Mouse (Mus musculus) heart, embryonic 12.5 days (tissue): ENCODE data around the gene Klhl8. TPM values are rescaled to one million over a fixed set of nuclear protein-coding genes. Genes with fewer than 3 reads are reported as not detected.

Experiments used
- ATAC-seq: fragments of 200-750 bp; cut with Nextera tagmentation; 2 replicates; pipeline ENCODE4 v1.8.0; 2017; ENCODE audit warnings: moderate TSS enrichment, moderate library complexity; ENCODE audit not compliant: insufficient number of reproducible peaks, low FRiP score
- H3K27ac ChIP-seq: fragments of 300-500 bp; sonication (generic); 2 replicates; pipeline ENCODE4 v1.5.1; 2016; ENCODE audit warnings: mild to moderate bottlenecking, moderate library complexity; ENCODE audit not compliant: poor library complexity, severe bottlenecking
- H3K27me3 ChIP-seq: fragments of 300-500 bp; sonication (generic); replicated peaks from 2 replicates; pipeline ENCODE4 v1.6.1; 2016; ENCODE audit warnings: mild to moderate bottlenecking, moderate library complexity
- H3K36me3 ChIP-seq: fragments of 300-500 bp; sonication (generic); 2 replicates; pipeline ENCODE4 v1.6.1; 2016; ENCODE audit warnings: mild to moderate bottlenecking, moderate library complexity
- H3K4me1 ChIP-seq: fragments of 300-500 bp; sonication (generic); replicated peaks from 2 replicates; pipeline ENCODE4 v1.6.1; 2016; ENCODE audit warnings: mild to moderate bottlenecking
- H3K4me2 ChIP-seq: fragments of 300-500 bp; sonication (generic); 2 replicates; pipeline ENCODE4 v1.6.1; 2016; ENCODE audit warnings: mild to moderate bottlenecking, moderate library complexity
- H3K4me3 ChIP-seq: fragments of 300-500 bp; sonication (generic); 2 replicates; pipeline ENCODE4 v1.5.1; 2016; ENCODE audit warnings: mild to moderate bottlenecking
- H3K9ac ChIP-seq: fragments of 300-500 bp; sonication (generic); 2 replicates; pipeline ENCODE4 v1.6.1; 2016; ENCODE audit warnings: mild to moderate bottlenecking, moderate library complexity
- H3K9me3 ChIP-seq: fragments of 300-500 bp; sonication (generic); replicated peaks from 2 replicates; pipeline ENCODE4 v1.6.1; 2016; ENCODE audit warnings: mild to moderate bottlenecking, moderate library complexity
- WGBS: fragments of 180-500 bp; shearing (Covaris S2); methylation state at CpG from one replicate; pipeline ENCODE4 v1.1.7; 2016; 5-methylcytosine and 5-hydroxymethylcytosine counted together
- polyA plus RNA-seq: library from polyadenylated mRNA; unstranded; fragments of >200 nt; fragmentation: Nextera tagmentation; extraction: Ambion mirVana; gene quantifications from 2 replicates; pipeline ENCODE4 v1.2.1, GENCODE M21; 2016

Klhl8 gene
- polyA plus RNA-seq, 1 experiment from 2014 or later: 11.3 TPM

- ATAC-seq: no peak
- Histone ChIP-seq H3K27me3 (no peaks in the 10 kb centered on the region), H3K4me2 (no peak overlapping the region), H3K27ac (no peak overlapping the region), H3K36me3 (no peaks in the 10 kb centered on the region), H3K9me3 (no peaks in the 10 kb centered on the region), H3K9ac (no peak overlapping the region), H3K4me3 (no peak overlapping the region), H3K4me1 (peaks cover 6% of the 10 kb centered on the region)
- WGBS: 86% methylated on average over 5 of the region's 5 CpGs
These were observed 19.5 kb upstream of the Klhl8 start for GRCm38 (mm10) chr5:103930511-103930910.

DNA sequence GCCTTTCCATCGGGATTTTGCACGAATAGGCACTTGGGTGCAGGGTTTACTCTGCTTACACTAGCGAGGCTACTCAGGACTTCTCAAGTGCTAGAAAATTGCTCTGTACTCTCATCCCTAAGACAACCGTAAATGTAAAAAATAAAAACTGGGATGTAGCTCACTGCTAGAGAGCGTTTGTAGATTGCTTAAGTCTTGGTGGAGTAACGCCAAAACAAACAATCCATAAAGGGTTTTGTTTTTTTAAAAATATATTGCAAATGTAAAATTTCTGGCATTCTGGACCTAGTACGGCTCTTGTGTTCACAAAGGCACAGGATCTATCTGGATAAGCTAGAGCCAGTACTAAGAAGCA lies 17.1 kb upstream of the Klhl8 start:
- no peaks in the 10 kb centered on the region for H3K27me3 ChIP-seq
- H3K36me3 ChIP-seq: no peaks in the 10 kb centered on the region
- no peak overlapping the region for H3K4me2 ChIP-seq
- H3K9ac ChIP-seq: no peak overlapping the region
- ATAC-seq: no peak
- peaks cover 6% of the 10 kb centered on the region for H3K4me1 ChIP-seq
- 76% methylated on average over 7 of the region's 7 CpGs for WGBS
- no peak overlapping the region for H3K27ac ChIP-seq
- H3K4me3 ChIP-seq: no peak overlapping the region
- no peaks in the 10 kb centered on the region for H3K9me3 ChIP-seq

DNA sequence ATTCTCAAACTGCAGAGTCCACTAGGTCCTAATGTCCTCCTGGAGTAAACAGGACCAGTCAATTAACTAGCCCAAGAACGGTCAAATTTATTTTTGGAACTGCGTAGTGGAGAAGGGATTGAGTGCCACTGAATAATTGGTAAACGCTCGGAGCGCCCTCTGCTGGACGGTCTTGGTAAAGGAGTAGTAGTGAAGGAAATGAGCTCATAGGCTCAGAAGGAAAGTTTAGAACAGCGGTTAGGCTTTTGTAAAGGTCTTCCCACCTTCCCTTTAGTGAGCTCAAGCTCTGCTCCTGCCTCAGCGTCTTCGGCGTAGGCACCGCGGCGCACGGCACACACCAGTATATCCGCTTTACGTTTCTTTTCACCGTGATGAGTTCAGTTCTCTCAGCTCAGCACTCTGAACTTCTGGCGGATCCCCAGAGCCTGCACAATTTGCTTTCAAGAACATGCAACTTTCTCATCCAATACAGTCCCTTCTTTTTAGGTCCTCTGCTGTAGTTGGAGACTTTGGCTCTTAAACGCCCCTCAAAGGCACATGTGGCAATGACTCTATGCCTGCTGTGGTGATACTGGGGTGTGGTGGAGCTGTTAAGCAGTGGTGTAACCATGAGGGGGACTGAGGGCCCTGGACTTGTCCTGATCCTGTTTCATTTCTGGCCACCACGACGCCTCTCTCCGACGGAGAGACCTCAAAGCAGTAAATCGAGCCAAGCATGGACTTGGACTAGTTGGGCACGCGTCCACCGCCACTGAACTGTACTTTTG lies 16.6 kb upstream of the Klhl8 start:
- no peaks in the 10 kb centered on the region for H3K9me3 ChIP-seq
- H3K4me2 ChIP-seq: peak overlapping the region; percentile 66
- H3K4me1 ChIP-seq: peaks cover 6% of the 10 kb centered on the region
- no peak overlapping the region for H3K27ac ChIP-seq
- no peaks in the 10 kb centered on the region for H3K36me3 ChIP-seq
- H3K4me3 ChIP-seq: peak overlapping the region; percentile 37
- ATAC-seq: peak; percentile 33; the same call in 1 of the 2 replicates
- H3K9ac ChIP-seq: peak overlapping the region; percentile 64
- no peaks in the 10 kb centered on the region for H3K27me3 ChIP-seq
- 24% methylated on average over 27 of the region's 27 CpGs for WGBS

GRCm38 (mm10) chr5:103926398-103926797 lies 15.3 kb upstream of the Klhl8 start:
- no peak overlapping the region for H3K9ac ChIP-seq
- H3K4me1 ChIP-seq: peaks cover 6% of the 10 kb centered on the region
- H3K27me3 ChIP-seq: no peaks in the 10 kb centered on the region
- no peak for ATAC-seq
- no peak overlapping the region for H3K27ac ChIP-seq
- no peak overlapping the region for H3K4me2 ChIP-seq
- H3K4me3 ChIP-seq: no peak overlapping the region
- WGBS: 63% methylated on average over 12 of the region's 12 CpGs
- H3K9me3 ChIP-seq: no peaks in the 10 kb centered on the region
- no peaks in the 10 kb centered on the region for H3K36me3 ChIP-seq

DNA sequence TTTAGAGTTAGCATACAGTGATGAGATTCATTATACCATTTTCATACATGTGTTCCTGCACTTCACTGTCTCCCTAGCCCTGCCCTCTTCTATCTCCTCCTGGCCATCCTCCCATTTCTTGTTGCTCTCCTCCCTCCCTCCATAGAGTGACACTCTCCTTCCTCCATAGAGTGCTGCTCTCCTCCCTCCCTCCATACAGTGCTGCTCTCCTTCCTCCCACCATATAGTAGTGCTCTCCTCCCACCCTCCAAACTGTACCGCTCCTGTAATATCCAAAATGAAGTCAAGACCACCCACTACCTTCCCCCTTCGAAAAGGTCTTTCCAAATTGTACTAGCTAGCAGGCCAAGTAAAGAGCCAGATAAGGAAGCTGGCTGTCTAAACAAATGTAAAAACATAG lies 12.7 kb upstream of the Klhl8 start:
- WGBS: 69% methylated on average over 2 of the region's 2 CpGs
- H3K4me1 ChIP-seq: peaks cover 13% of the 10 kb centered on the region
- no peaks in the 10 kb centered on the region for H3K36me3 ChIP-seq
- no peak overlapping the region for H3K4me3 ChIP-seq
- H3K27ac ChIP-seq: no peak overlapping the region
- H3K4me2 ChIP-seq: no peak overlapping the region
- no peaks in the 10 kb centered on the region for H3K9me3 ChIP-seq
- no peak for ATAC-seq
- H3K27me3 ChIP-seq: no peaks in the 10 kb centered on the region
- H3K9ac ChIP-seq: no peak overlapping the region

DNA sequence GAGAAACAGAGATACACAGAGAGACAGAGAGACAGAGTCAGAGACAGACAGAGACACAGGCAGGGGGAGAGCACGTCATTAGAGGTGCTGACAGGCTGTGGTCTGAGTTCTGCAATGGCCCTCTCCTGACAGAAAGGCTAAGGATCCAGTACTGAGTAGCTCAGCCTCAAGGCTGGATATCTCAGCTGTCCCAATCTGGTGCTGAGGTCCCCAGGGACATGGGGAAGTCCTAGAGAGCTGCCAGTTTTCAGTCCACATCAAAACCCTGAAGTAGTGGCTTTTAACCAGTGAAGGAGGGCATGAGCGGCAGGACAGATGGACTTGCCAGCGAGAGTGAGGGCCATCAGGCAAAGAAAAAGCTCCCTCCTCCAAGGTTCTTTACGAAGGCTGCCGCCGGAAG lies 12.0 kb upstream of the Klhl8 start:
- no peak for ATAC-seq
- 69% methylated on average over 6 of the region's 6 CpGs for WGBS

GRCm38 (mm10) chr5:103922436-103922835 lies 11.4 kb upstream of the Klhl8 start:
- no peak overlapping the region for H3K27ac ChIP-seq
- H3K36me3 ChIP-seq: no peaks in the 10 kb centered on the region
- ATAC-seq: no peak
- 71% methylated on average over 5 of the region's 5 CpGs for WGBS
- no peak overlapping the region for H3K9ac ChIP-seq
- no peaks in the 10 kb centered on the region for H3K27me3 ChIP-seq
- no peak overlapping the region for H3K4me3 ChIP-seq
- H3K4me1 ChIP-seq: peaks cover 7% of the 10 kb centered on the region; the same call in 1 of the 2 replicates
- H3K4me2 ChIP-seq: no peak overlapping the region
- no peaks in the 10 kb centered on the region for H3K9me3 ChIP-seq

More for the DNA sequence above, 12.0 kb upstream of the Klhl8 start:
- H3K36me3 ChIP-seq: no peaks in the 10 kb centered on the region
- no peak overlapping the region for H3K4me3 ChIP-seq
- no peak overlapping the region for H3K27ac ChIP-seq
- no peaks in the 10 kb centered on the region for H3K9me3 ChIP-seq
- H3K27me3 ChIP-seq: no peaks in the 10 kb centered on the region
- no peak overlapping the region for H3K9ac ChIP-seq
- H3K4me1 ChIP-seq: peaks cover 12% of the 10 kb centered on the region
- H3K4me2 ChIP-seq: no peak overlapping the region

GRCm38 (mm10) chr5:103919497-103919896 lies 8.4 kb upstream of the Klhl8 start:
- Histone ChIP-seq H3K27me3 (no peaks in the 10 kb centered on the region), H3K9me3 (no peaks in the 10 kb centered on the region), H3K36me3 (no peaks in the 10 kb centered on the region), H3K4me2 (no peak overlapping the region), H3K27ac (no peak overlapping the region), H3K9ac (no peak overlapping the region), H3K4me3 (no peak overlapping the region), H3K4me1 (peaks cover 7% of the 10 kb centered on the region; the same call in 1 of the 2 replicates)
- WGBS: 57% methylated on average over 4 of the region's 4 CpGs
- no peak for ATAC-seq

GRCm38 (mm10) chr5:103918233-103918632 lies 7.2 kb upstream of the Klhl8 start:
- Histone ChIP-seq H3K4me2 (no peak overlapping the region), H3K36me3 (no peaks in the 10 kb centered on the region), H3K4me3 (no peak overlapping the region), H3K9ac (no peak overlapping the region), H3K27me3 (0 out of 2 replicates have a peak, but pooled peaks cover 4% of the 10 kb centered on the region), H3K27ac (no peak overlapping the region), H3K9me3 (no peaks in the 10 kb centered on the region), H3K4me1 (peaks cover 7% of the 10 kb centered on the region; the same call in 1 of the 2 replicates)
- WGBS: 67% methylated on average over 3 of the region's 3 CpGs
- ATAC-seq: no peak

DNA sequence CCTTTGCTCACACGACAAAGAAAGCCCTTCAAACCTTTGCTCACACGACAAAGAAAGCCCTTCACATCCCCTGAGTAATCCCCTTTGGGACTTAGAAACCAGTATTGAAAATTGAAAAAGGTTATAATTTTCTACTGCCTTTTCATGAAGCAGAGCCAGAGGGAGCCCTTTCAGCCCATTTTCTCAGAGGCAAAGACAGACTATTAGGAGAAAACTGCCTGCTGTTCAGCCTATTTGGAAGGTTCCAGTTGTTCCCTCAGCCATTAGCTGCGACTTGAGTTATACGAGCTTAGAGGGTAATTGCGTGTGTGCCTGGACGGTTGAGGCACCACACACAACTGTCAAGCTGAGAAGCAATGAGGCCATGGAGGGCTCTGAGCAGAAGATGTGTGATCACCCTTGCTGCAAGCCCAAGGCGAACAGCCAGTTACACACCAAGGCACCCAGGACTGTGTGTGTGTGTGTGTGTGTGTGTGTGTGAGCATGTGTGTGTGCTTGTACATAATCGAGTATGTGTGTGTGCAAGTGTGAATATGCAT lies 6.4 kb upstream of the Klhl8 start:
- Histone ChIP-seq H3K27me3 (peaks cover 4% of the 10 kb centered on the region; the same call in 1 of the 2 replicates), H3K4me1 (peaks cover 7% of the 10 kb centered on the region; the same call in 1 of the 2 replicates), H3K27ac (no peak overlapping the region), H3K4me3 (no peak overlapping the region), H3K9ac (no peak overlapping the region), H3K9me3 (no peaks in the 10 kb centered on the region), H3K36me3 (no peaks in the 10 kb centered on the region), H3K4me2 (no peak overlapping the region)
- 71% methylated on average over 8 of the region's 8 CpGs for WGBS
- no peak for ATAC-seq

DNA sequence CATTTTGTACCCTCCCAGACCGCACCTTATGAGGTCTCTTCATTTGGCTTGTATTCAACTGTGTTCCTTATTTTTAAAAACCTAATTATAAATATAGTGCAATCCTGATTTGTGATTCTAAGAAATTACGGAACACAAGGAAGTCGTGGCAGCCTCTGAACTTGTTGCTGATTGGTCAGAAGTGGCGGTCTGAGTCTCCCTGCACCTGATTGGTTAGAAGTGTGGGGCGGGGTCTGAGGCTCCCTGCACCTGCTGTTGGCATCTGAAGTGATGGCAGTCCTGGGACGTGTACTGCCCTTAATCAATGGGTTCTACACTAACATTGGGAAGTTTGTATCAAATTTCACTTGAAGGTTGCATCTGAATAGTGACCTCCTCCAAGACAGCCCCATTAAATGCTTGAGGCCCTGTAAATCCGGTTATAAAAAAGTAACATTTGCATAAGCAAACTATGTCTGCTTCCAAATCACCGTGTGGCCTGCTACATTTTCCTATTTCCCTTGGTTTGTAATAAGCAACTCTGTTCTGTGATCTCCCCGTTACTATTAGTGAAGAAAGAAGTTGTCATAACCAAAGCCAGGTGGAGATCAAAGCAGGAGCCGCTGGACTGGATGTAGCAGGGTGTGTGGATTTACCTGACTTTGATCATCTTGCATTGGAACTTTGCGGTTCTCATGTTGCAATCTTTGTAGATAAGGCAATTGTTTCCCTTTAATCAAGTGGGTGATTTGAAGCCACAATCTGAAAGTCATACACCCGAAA lies 5.7 kb upstream of the Klhl8 start:
- H3K4me1 ChIP-seq: peaks cover 7% of the 10 kb centered on the region; the same call in 1 of the 2 replicates
- no peaks in the 10 kb centered on the region for H3K36me3 ChIP-seq
- H3K9me3 ChIP-seq: no peaks in the 10 kb centered on the region
- no peak overlapping the region for H3K4me2 ChIP-seq
- H3K9ac ChIP-seq: no peak overlapping the region
- no peak overlapping the region for H3K4me3 ChIP-seq
- WGBS: 61% methylated on average over 12 of the region's 12 CpGs
- no peak overlapping the region for H3K27ac ChIP-seq
- no peak for ATAC-seq
- H3K27me3 ChIP-seq: peaks cover 4% of the 10 kb centered on the region; the same call in 1 of the 2 replicates
